Mouse (Mus musculus): ENCODE data around the gene Phf11b.
"Not testable (repeated sequence)": the region's sequence is repeated elsewhere in the genome, so short reads cannot be mapped to it uniquely, and the experiment has no call there.

GRCm38 (mm10) chr14:59390181-59390580 lies 49.0 kb upstream of the Phf11b start:
- not testable (repeated sequence) for TF ChIP-seq POLR2A (IDR thresholded peaks at IDR 0.05; ENCODE audit: borderline replicate concordance, low read depth, low read length); CTCF (IDR thresholded peaks at IDR 0.05; ENCODE audit: low read depth, low read length)
